Mouse (Mus musculus) heart, embryonic 16.5 days (tissue): ENCODE measurements around the gene Wdfy4. TPM values are rescaled to one million over a fixed set of nuclear protein-coding genes. Genes with fewer than 3 reads are reported as not detected.

Experiments used
- ATAC-seq: fragments of 200-750 bp; cut with Nextera tagmentation; replicated peaks from 2 replicates; pipeline ENCODE4 v1.8.0; 2017; ENCODE audit warnings: moderate number of reproducible peaks; ENCODE audit not compliant: insufficient read depth, low FRiP score; ENCODE audit errors: extremely low read depth
- H3K27ac ChIP-seq: fragments of 300-500 bp; sonication (generic); 2 replicates; pipeline ENCODE4 v1.5.1; 2014; ENCODE audit warnings: mild to moderate bottlenecking, low read length, control low read depth, moderate library complexity
- H3K27me3 ChIP-seq: fragments of 300-500 bp; sonication (generic); 2 replicates; pipeline ENCODE4 v1.6.1; 2014; ENCODE audit warnings: low read length, mixed read lengths; ENCODE audit not compliant: control insufficient read depth, insufficient read depth
- H3K36me3 ChIP-seq: fragments of 300-500 bp; sonication (generic); 2 replicates; pipeline ENCODE4 v1.6.1; 2014; ENCODE audit not compliant: control insufficient read depth, insufficient read depth
- H3K4me1 ChIP-seq: fragments of 300-500 bp; sonication (generic); 2 replicates; pipeline ENCODE4 v1.6.1; 2014; ENCODE audit warnings: low read length, mixed read lengths; ENCODE audit not compliant: control insufficient read depth, insufficient read depth
- H3K4me2 ChIP-seq: fragments of 300-500 bp; sonication (generic); 2 replicates; pipeline ENCODE4 v1.6.1; 2014; ENCODE audit warnings: low read depth, mild to moderate bottlenecking, control low read depth, low read length
- H3K4me3 ChIP-seq: fragments of 300-500 bp; sonication (generic); 2 replicates; pipeline ENCODE4 v1.5.1; 2014; ENCODE audit warnings: mild to moderate bottlenecking, control low read depth, low read length
- H3K9ac ChIP-seq: fragments of 300-500 bp; sonication (generic); 2 replicates; pipeline ENCODE4 v1.6.1; 2014; ENCODE audit warnings: low read length, control low read depth
- H3K9me3 ChIP-seq: fragments of 300-500 bp; sonication (generic); replicated peaks from 2 replicates; pipeline ENCODE4 v1.6.1; 2016; ENCODE audit warnings: low read length; ENCODE audit not compliant: control insufficient read depth
- WGBS: fragments of 180-500 bp; shearing (Covaris S2); extraction: QIAGEN DNeasy Blood & Tissue Kit; methylation state at CpG from one replicate; pipeline ENCODE4 v1.1.7; 2014; 5-methylcytosine and 5-hydroxymethylcytosine counted together
- polyA plus RNA-seq: library from polyadenylated mRNA; unstranded; fragments of >200 nt; fragmentation: Nextera tagmentation; extraction: Ambion mirVana; gene quantifications from 2 replicates; pipeline ENCODE4 v1.2.1, GENCODE M21; 2015

Gene Wdfy4
- polyA plus RNA-seq, 1 experiment from 2014 or later = 1.2 TPM

DNA sequence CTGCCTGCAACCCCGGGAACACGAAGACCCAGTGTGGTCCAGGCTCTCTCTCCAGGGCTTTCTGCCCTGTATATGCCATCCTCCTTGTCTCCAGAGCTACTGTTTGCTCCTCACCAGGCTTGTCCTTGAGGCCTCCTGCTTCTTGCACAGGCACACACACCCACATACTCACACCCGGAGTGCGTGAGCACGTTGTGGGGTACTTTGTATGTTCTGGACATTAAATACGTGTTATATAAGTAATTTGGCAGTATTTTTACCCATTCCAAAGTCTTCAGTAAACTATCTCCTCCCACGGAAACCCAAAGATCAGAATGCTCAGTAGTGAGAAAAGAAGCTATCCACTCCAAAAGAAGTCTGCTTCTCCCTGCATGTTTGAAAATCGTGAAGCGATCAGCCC is 261.4 kb downstream of the Wdfy4 start:
- Histone ChIP-seq H3K36me3 (no peaks in the 10 kb centered on the region), H3K27ac (no peak overlapping the region), H3K4me2 (no peak overlapping the region), H3K27me3 (no peaks in the 10 kb centered on the region), H3K9ac (no peak overlapping the region), H3K4me3 (no peak overlapping the region), H3K4me1 (no peaks in the 10 kb centered on the region), H3K9me3 (no peaks in the 10 kb centered on the region)
- ATAC-seq = no peak
- 84% methylated on average over 9 of the region's 9 CpGs for WGBS

DNA sequence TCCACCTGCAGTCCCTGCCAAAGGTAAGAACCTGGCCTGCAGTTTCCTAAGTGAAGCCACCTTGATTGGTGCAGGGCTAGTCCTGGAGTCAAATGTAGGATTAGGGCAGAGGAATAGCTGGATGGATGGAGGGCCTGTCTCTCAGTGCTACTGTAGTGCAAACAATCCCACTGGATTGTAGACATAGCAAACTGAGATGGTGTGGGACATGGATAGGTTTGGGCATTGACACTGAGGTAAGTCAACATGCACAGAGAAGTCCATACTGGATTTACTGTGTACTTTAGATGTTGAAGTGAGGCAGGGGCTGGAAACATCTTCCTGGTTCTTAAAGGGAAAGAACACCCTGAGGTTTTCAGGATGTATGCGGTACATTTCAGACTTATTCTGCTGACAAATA is 267.4 kb downstream of the Wdfy4 start:
- Histone ChIP-seq H3K27me3 (no peaks in the 10 kb centered on the region), H3K4me1 (no peaks in the 10 kb centered on the region; the same call in 1 of the 2 replicates), H3K36me3 (0 out of 2 replicates have a peak, but pooled peaks cover 6% of the 10 kb centered on the region), H3K4me3 (no peak overlapping the region), H3K27ac (no peak overlapping the region), H3K9ac (no peak overlapping the region), H3K4me2 (no peak overlapping the region), H3K9me3 (no peaks in the 10 kb centered on the region)
- WGBS = 87% methylated on average over 1 of the region's 1 CpGs
- ATAC-seq = no peak

- 59% methylated on average over 2 of the region's 2 CpGs for WGBS
- H3K36me3 ChIP-seq = 0 out of 2 replicates have a peak, but pooled peaks cover 6% of the 10 kb centered on the region
- H3K9me3 ChIP-seq = no peaks in the 10 kb centered on the region
- no peaks in the 10 kb centered on the region for H3K27me3 ChIP-seq
- H3K9ac ChIP-seq = no peak overlapping the region
- no peak overlapping the region; the same call in 1 of the 2 replicates for H3K27ac ChIP-seq
- no peak for ATAC-seq
- no peak overlapping the region for H3K4me2 ChIP-seq
- no peaks in the 10 kb centered on the region; the same call in 1 of the 2 replicates for H3K4me1 ChIP-seq
- H3K4me3 ChIP-seq = no peak overlapping the region
Observed at GRCm38 (mm10) chr14:32915360-32915759, 269.9 kb downstream of the Wdfy4 start.

- Histone ChIP-seq H3K4me3 (no peak overlapping the region), H3K36me3 (no peaks in the 10 kb centered on the region), H3K27me3 (no peaks in the 10 kb centered on the region), H3K27ac (no peak overlapping the region), H3K9ac (no peak overlapping the region), H3K4me1 (no peaks in the 10 kb centered on the region; the same call in 1 of the 2 replicates), H3K4me2 (no peak overlapping the region), H3K9me3 (no peaks in the 10 kb centered on the region)
- ATAC-seq = no peak
- 85% methylated on average over 4 of the region's 4 CpGs for WGBS
Observed at GRCm38 (mm10) chr14:32911187-32911586, 274.1 kb downstream of the Wdfy4 start.

Other genes starting within 250 kb of the Wdfy4 start
- 0.26 and 0.28 TPM in 2 replicates for gene Lrrc18, start 194.1 kb downstream of the Wdfy4 start, polyA plus RNA-seq
- gene Arhgap22, start 28.5 kb upstream of the Wdfy4 start, polyA plus RNA-seq = 1.4 and 2.8 TPM in 2 replicates